Mouse (Mus musculus) heart, embryonic 11.5 days (tissue): ENCODE measurements at regions not wholly inside any gene's neighbourhood (a gene's known extent, or its start where the extent isn't known, plus 50 kb on each side); places are given as distances from the start of the nearest gene placed in this dataset.

ENCODE experiments used
- ATAC-seq: fragments of 200-750 bp; cut with Nextera tagmentation; replicated peaks from 2 replicates; pipeline ENCODE4 v1.8.0; 2017; ENCODE audit warnings: moderate library complexity; ENCODE audit not compliant: insufficient number of reproducible peaks, low FRiP score, low TSS enrichment
- H3K27ac ChIP-seq: fragments of 300-500 bp; sonication (generic); 2 replicates; pipeline ENCODE4 v1.5.1; 2014; ENCODE audit warnings: mild to moderate bottlenecking, low read depth, low read length
- H3K27me3 ChIP-seq: fragments of 300-500 bp; sonication (generic); 2 replicates; pipeline ENCODE4 v1.6.1; 2014; ENCODE audit warnings: mild to moderate bottlenecking, low read length, mixed read lengths; ENCODE audit not compliant: control insufficient read depth, insufficient read depth
- H3K36me3 ChIP-seq: fragments of 300-500 bp; sonication (generic); 2 replicates; pipeline ENCODE4 v1.6.1; 2014; ENCODE audit warnings: mild to moderate bottlenecking, low read length, moderate library complexity, mixed read lengths; ENCODE audit not compliant: control insufficient read depth, insufficient read depth
- H3K4me1 ChIP-seq: fragments of 300-500 bp; sonication (generic); 2 replicates; pipeline ENCODE4 v1.6.1; 2014; ENCODE audit warnings: low read length; ENCODE audit not compliant: control insufficient read depth, insufficient read depth
- H3K4me2 ChIP-seq: fragments of 300-500 bp; sonication (generic); 2 replicates; pipeline ENCODE4 v1.6.1; 2014; ENCODE audit warnings: mild to moderate bottlenecking, moderate library complexity
- H3K4me3 ChIP-seq: fragments of 300-500 bp; sonication (generic); 2 replicates; pipeline ENCODE4 v1.5.1; 2014; ENCODE audit warnings: low read depth, low read length
- H3K9ac ChIP-seq: fragments of 300-500 bp; sonication (generic); 2 replicates; pipeline ENCODE4 v1.6.1; 2014; ENCODE audit warnings: mild to moderate bottlenecking, low read depth, low read length, moderate library complexity
- H3K9me3 ChIP-seq: fragments of 300-500 bp; sonication (generic); replicated peaks from 2 replicates; pipeline ENCODE4 v1.6.1; 2016; ENCODE audit warnings: low read length; ENCODE audit not compliant: control insufficient read depth
- WGBS: fragments of 180-500 bp; shearing (Covaris S2); extraction: QIAGEN DNeasy Blood & Tissue Kit; methylation state at CpG from one replicate; pipeline ENCODE4 v1.1.7; 2014; ENCODE audit not compliant: insufficient replicate concordance; 5-methylcytosine and 5-hydroxymethylcytosine counted together

- WGBS, result 55% methylated on average over 5 of the region's 5 CpGs
- Histone ChIP-seq H3K36me3 (no peaks in the 10 kb centered on the region), H3K27me3 (no peaks in the 10 kb centered on the region), H3K4me1 (no peaks in the 10 kb centered on the region), H3K27ac (no peak overlapping the region), H3K9me3 (peaks cover 3% of the 10 kb centered on the region; the same call in 1 of the 2 replicates), H3K4me3 (no peak overlapping the region), H3K9ac (no peak overlapping the region), H3K4me2 (no peak overlapping the region)
- no peak for ATAC-seq
Observed at GRCm38 (mm10) chr5:128499033-128499432, 66.2 kb upstream of the Tmem132d start.

- WGBS, result 82% methylated on average over 5 of the region's 5 CpGs
- H3K27ac ChIP-seq, result no peak overlapping the region
- no peaks in the 10 kb centered on the region for H3K4me1 ChIP-seq
- no peak overlapping the region for H3K9ac ChIP-seq
- no peak overlapping the region for H3K4me3 ChIP-seq
- ATAC-seq, result no peak
- H3K9me3 ChIP-seq, result peaks cover 2% of the 10 kb centered on the region; the same call in 1 of the 2 replicates
- H3K36me3 ChIP-seq, result no peaks in the 10 kb centered on the region
- H3K27me3 ChIP-seq, result no peaks in the 10 kb centered on the region
- no peak overlapping the region for H3K4me2 ChIP-seq
Observed at GRCm38 (mm10) chr5:128492541-128492940, 59.7 kb upstream of the Tmem132d start.

DNA sequence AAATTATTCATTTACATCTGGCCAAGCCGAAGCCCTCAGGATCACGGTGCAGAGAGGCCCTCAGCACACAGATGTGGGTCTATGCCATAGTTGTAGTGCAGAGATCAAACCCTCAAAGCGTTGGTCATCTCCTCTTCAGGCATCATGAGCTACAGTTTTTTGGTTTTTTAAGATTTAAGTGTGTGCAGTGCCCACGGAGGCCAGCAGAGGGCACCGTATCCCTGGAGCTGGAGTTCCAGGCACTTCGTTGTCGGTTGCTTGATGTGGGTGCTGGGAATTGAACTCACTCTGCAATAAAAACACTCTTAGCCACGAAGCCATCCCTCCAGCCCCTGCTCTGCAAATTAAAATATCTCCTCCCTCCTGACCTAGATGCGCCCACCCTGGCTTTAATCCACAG is 58.3 kb upstream of the Tmem132d start:
- peaks cover 2% of the 10 kb centered on the region; the same call in 1 of the 2 replicates for H3K9me3 ChIP-seq
- H3K4me1 ChIP-seq, result no peaks in the 10 kb centered on the region
- WGBS, result 33% methylated on average over 9 of the region's 9 CpGs
- H3K4me2 ChIP-seq, result no peak overlapping the region
- H3K9ac ChIP-seq, result no peak overlapping the region
- H3K27ac ChIP-seq, result no peak overlapping the region
- no peaks in the 10 kb centered on the region for H3K36me3 ChIP-seq
- no peak for ATAC-seq
- H3K4me3 ChIP-seq, result no peak overlapping the region
- no peaks in the 10 kb centered on the region for H3K27me3 ChIP-seq

- Histone ChIP-seq H3K4me3 (no peak overlapping the region), H3K36me3 (no peaks in the 10 kb centered on the region), H3K27ac (no peak overlapping the region), H3K9me3 (peaks cover 2% of the 10 kb centered on the region; the same call in 1 of the 2 replicates), H3K4me1 (no peaks in the 10 kb centered on the region), H3K27me3 (0 out of 2 replicates have a peak, but pooled peaks cover 3% of the 10 kb centered on the region), H3K9ac (no peak overlapping the region), H3K4me2 (no peak overlapping the region)
- no peak for ATAC-seq
- 81% methylated on average over 4 of the region's 4 CpGs for WGBS
Observed at GRCm38 (mm10) chr5:128488872-128489580, 56.1 kb upstream of the Tmem132d start.

DNA sequence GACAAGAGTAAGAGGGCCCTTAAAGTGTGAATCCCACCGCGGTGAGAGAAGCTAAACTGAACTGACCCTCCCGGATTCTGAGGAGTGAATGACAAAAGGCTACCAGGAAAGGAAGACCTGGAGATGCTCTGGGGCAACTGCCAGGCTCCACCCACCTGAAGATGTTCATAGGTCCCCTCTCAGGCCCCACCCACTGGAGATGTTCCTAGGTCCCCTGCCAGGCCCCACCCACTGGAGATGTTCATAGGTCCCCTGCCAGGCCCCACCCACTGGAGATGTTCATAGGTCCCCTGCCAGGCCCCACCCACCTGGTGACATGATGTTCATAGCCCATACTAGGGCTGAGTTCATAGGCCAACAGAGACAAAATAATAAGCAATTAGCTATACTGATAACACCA is 54.5 kb upstream of the Tmem132d start:
- 61% methylated on average over 3 of the region's 3 CpGs for WGBS
- Histone ChIP-seq H3K9me3 (peaks cover 2% of the 10 kb centered on the region; the same call in 1 of the 2 replicates), H3K4me2 (no peak overlapping the region), H3K27me3 (peaks cover 12% of the 10 kb centered on the region), H3K4me3 (no peak overlapping the region), H3K36me3 (no peaks in the 10 kb centered on the region), H3K9ac (no peak overlapping the region), H3K27ac (no peak overlapping the region), H3K4me1 (no peaks in the 10 kb centered on the region)
- ATAC-seq, result no peak

GRCm38 (mm10) chr5:128484116-128484515 is 51.2 kb upstream of the Tmem132d start:
- Histone ChIP-seq H3K9me3 (peaks cover 2% of the 10 kb centered on the region; the same call in 1 of the 2 replicates), H3K4me1 (no peaks in the 10 kb centered on the region), H3K27ac (no peak overlapping the region), H3K27me3 (peaks cover 17% of the 10 kb centered on the region), H3K4me2 (no peak overlapping the region), H3K36me3 (no peaks in the 10 kb centered on the region), H3K4me3 (no peak overlapping the region), H3K9ac (no peak overlapping the region)
- no peak for ATAC-seq
- WGBS, result 43% methylated on average over 6 of the region's 6 CpGs

- no peaks in the 10 kb centered on the region for H3K36me3 ChIP-seq
- H3K27ac ChIP-seq, result no peak overlapping the region
- WGBS, result 11% methylated on average over 13 of the region's 13 CpGs
- H3K4me1 ChIP-seq, result no peaks in the 10 kb centered on the region
- peaks cover 17% of the 10 kb centered on the region for H3K27me3 ChIP-seq
- no peaks in the 10 kb centered on the region for H3K9me3 ChIP-seq
- H3K4me2 ChIP-seq, result peak overlapping the region; percentile 46
- no peak overlapping the region for H3K9ac ChIP-seq
- ATAC-seq, result no peak
- peak overlapping the region; percentile 13; the same call in 1 of the 2 replicates for H3K4me3 ChIP-seq
Observed at GRCm38 (mm10) chr5:128483441-128483810, 50.5 kb upstream of the Tmem132d start.

- 7% methylated on average over 20 of the region's 20 CpGs for WGBS
- Histone ChIP-seq H3K4me3 (peak overlapping the region; percentile 13), H3K4me2 (peak overlapping the region; percentile 46), H3K27ac (no peak overlapping the region), H3K9me3 (no peaks in the 10 kb centered on the region), H3K9ac (no peak overlapping the region), H3K4me1 (no peaks in the 10 kb centered on the region), H3K27me3 (peaks cover 17% of the 10 kb centered on the region), H3K36me3 (no peaks in the 10 kb centered on the region)
- ATAC-seq, result no peak
Observed at GRCm38 (mm10) chr5:128482617-128483440, 50.0 kb upstream of the Tmem132d start.
